Mouse (Mus musculus): ENCODE data around the gene Mrpl53.

The Mrpl53 gene

GRCm38 (mm10) chr6:83092416-83093127 lies 16.3 kb upstream of the Mrpl53 start:
- no peak for DNase-seq (ENCODE audit: low read depth, low spot score)

GRCm38 (mm10) chr6:83095968-83096367 lies 12.9 kb upstream of the Mrpl53 start:
- no peak for DNase-seq (ENCODE audit: low read depth, low spot score)

GRCm38 (mm10) chr6:83098411-83098810 lies 10.4 kb upstream of the Mrpl53 start:
- no peak for DNase-seq (ENCODE audit: low read depth, low spot score)

GRCm38 (mm10) chr6:83101316-83101687 lies 7.5 kb upstream of the Mrpl53 start, which contains the start of the genes Ccdc142 and Gm42688:
Gene Ccdc142 (plus strand): TSS chr6:83101601.
Gene Gm42688 (plus strand): TSS chr6:83101617.
- DNase-seq (ENCODE audit: low read depth, low spot score): peak; percentile 82

- DNase-seq (ENCODE audit: low read depth, low spot score): peak; percentile 25
These were observed 6.9 kb upstream of the Mrpl53 start for GRCm38 (mm10) chr6:83101688-83102556.

GRCm38 (mm10) chr6:83103130-83103650 lies 5.7 kb upstream of the Mrpl53 start:
- DNase-seq (ENCODE audit: low read depth, low spot score): no peak

- no peak for DNase-seq (ENCODE audit: low read depth, low spot score)
These were observed 4.7 kb upstream of the Mrpl53 start for GRCm38 (mm10) chr6:83104158-83104557.

- peak; percentile 18 for DNase-seq (ENCODE audit: low read depth, low spot score)
These were observed 1.1 kb upstream of the Mrpl53 start for GRCm38 (mm10) chr6:83107566-83108400.

- DNase-seq (ENCODE audit: low read depth, low spot score): no peak
These were observed 2.8 kb downstream of the Mrpl53 start for GRCm38 (mm10) chr6:83111510-83112136.

GRCm38 (mm10) chr6:83115011-83115671 lies 6.3 kb downstream of the Mrpl53 start, which contains the start of gene Mogs:
Gene Mogs (plus strand): TSS chr6:83115496.
- peak; percentile 75 for DNase-seq (ENCODE audit: low read depth, low spot score)

- no peak for DNase-seq (ENCODE audit: low read depth, low spot score)
These were observed 7.0 kb downstream of the Mrpl53 start for GRCm38 (mm10) chr6:83115682-83116372.

GRCm38 (mm10) chr6:83116373-83117164 lies 7.7 kb downstream of the Mrpl53 start:
- no peak for DNase-seq (ENCODE audit: low read depth, low spot score)

GRCm38 (mm10) chr6:83117165-83117438 lies 8.3 kb downstream of the Mrpl53 start:
- no peak for DNase-seq (ENCODE audit: low read depth, low spot score)

- DNase-seq (ENCODE audit: low read depth, low spot score): no peak
These were observed 8.8 kb downstream of the Mrpl53 start for GRCm38 (mm10) chr6:83117616-83118015.

- no peak for DNase-seq (ENCODE audit: low read depth, low spot score)
These were observed 9.5 kb downstream of the Mrpl53 start for GRCm38 (mm10) chr6:83118369-83118768.

- DNase-seq (ENCODE audit: low read depth, low spot score): no peak
These were observed 10.2 kb downstream of the Mrpl53 start for GRCm38 (mm10) chr6:83118825-83119733.

- no peak for DNase-seq (ENCODE audit: low read depth, low spot score)
These were observed 10.9 kb downstream of the Mrpl53 start for GRCm38 (mm10) chr6:83119734-83120051.
